Mouse (Mus musculus): ENCODE measurements at regions not wholly inside any gene's neighbourhood (a gene's known extent, or its start where the extent isn't known, plus 50 kb on each side); places are given as distances from the start of the nearest gene placed in this dataset.

DNA sequence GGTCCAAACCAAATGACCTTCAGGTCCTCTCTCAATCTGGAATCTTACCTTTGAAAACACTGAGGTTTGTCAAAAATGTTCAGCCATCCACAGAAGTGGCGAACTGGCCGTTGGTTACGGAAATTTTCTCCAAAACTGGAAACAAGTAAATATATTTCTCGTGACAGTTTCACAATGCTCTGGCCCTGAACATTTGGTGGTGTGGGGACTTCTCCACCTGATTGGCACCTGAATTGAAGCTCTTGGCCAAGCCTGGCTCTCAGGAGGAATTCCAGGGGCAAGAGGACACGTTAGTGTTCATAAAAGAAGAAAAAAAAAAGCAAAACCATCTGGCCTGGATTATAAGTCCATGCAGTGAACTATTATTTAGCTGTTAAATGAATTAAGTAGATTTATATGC is 98.3 kb upstream of the Dlg1 start:
- TF ChIP-seq POLR2A (IDR thresholded peaks at IDR 0.05; ENCODE audit: insufficient read depth, low read depth, low read length): no peak
- no peak for TF ChIP-seq EP300 (IDR thresholded peaks at IDR 0.05; ENCODE audit: insufficient read depth, low read depth, low read length)

All from heart, adult 2 months (tissue).